Mouse (Mus musculus) cortical plate, adult 2 months (tissue): ENCODE data around the gene Slc46a2.

Source experiments
- CTCF ChIP-seq: fragments of 200-500 bp; IDR thresholded peaks from 2 replicates; pipeline ENCODE4 v1.5.1; 2011; ENCODE audit warnings: mild to moderate bottlenecking, control low read depth, low read length; ENCODE audit not compliant: insufficient read depth; ENCODE audit errors: extremely low read depth
- POLR2A ChIP-seq: fragments of 200-500 bp; IDR thresholded peaks from 2 replicates; pipeline ENCODE4 v1.6.1; 2011; ENCODE audit warnings: mild to moderate bottlenecking, low read length, control low read depth; ENCODE audit not compliant: insufficient read depth; ENCODE audit errors: extremely low read depth

DNA sequence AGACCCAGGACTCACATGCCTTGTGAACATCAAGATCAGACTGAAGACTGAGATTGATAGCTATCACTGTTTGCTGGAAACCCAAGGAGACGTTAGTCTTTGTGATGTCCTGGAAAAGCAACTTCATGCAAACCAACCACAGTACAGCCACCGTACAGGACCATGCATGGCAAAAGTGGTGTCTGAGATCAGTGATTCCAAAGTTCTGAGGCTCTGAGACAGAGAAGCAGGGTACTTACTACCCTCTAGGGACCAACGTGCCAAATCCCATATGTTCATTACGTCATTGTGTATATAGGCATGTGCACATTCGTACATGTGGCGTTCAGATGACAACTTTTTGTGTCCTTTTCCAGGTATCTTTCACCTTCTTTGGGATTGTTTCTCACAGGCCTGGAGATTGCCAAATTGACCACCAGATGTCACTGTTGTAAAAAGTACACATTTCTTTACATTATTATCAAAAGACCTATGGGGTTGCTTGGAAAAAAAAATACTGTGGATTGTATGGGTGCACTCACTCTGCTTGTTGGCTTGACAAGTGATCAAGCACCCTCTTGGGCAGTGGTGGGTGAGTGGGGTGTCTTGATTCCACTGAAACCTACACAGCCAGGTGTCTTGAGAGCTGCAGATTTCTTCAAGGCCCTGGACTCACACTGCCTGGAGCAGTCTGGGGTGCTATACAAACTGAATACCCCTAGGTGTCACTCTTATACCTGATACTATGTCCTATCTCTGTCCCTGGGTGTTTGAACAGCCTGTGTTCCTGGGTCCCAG, 17.8 kb upstream of the Slc46a2 start:
- TF ChIP-seq CTCF (peak; percentile 11), POLR2A (no peak)
